Mouse (Mus musculus) olfactory bulb, adult 2 months (tissue): ENCODE results near the gene Arhgap30. TPM values are rescaled to one million over a fixed set of nuclear protein-coding genes. Genes with fewer than 3 reads are reported as not detected.

ENCODE experiments used
- H3K27ac ChIP-seq: fragments of 200-500 bp; 2 replicates; pipeline ENCODE4 v1.5.1; 2012; ENCODE audit warnings: low read depth, low read length; ENCODE audit not compliant: insufficient read depth
- H3K4me1 ChIP-seq: fragments of 200-500 bp; 2 replicates; pipeline ENCODE4 v1.6.1; 2012; ENCODE audit warnings: low read length; ENCODE audit not compliant: control insufficient read depth, insufficient read depth
- H3K4me3 ChIP-seq: fragments of 200-500 bp; 2 replicates; pipeline ENCODE4 v1.5.1; 2012; ENCODE audit warnings: mild to moderate bottlenecking, low read depth, low read length, moderate library complexity; ENCODE audit not compliant: insufficient read depth
- CTCF ChIP-seq: fragments of 200-500 bp; IDR thresholded peaks from 2 replicates; pipeline ENCODE4 v1.5.1; 2012; ENCODE audit warnings: low read depth, mild to moderate bottlenecking, low read length, moderate library complexity; ENCODE audit not compliant: insufficient read depth
- POLR2A ChIP-seq: fragments of 200-500 bp; IDR thresholded peaks from 2 replicates; pipeline ENCODE4 v1.6.1; 2012; ENCODE audit warnings: mild to moderate bottlenecking, low read depth, low read length, moderate library complexity; ENCODE audit not compliant: insufficient read depth
- WGBS: fragments of 180-500 bp; shearing (Covaris S2); methylation state at CpG from one replicate; pipeline ENCODE4 v1.1.7; 2018; 5-methylcytosine and 5-hydroxymethylcytosine counted together
- polyA plus RNA-seq: library from polyadenylated mRNA; stranded (reverse); fragments of >200 nt; gene quantifications from 2 replicates; pipeline ENCODE4 v1.2.4, GENCODE M21; 2012; ENCODE audit warnings: low replicate concordance; ENCODE audit not compliant: missing spikeins, insufficient read depth, insufficient read length

Arhgap30 gene
- polyA plus RNA-seq: 90.1 and 98.6 TPM in 2 replicates

- H3K4me1 ChIP-seq: no peaks in the 10 kb centered on the region
- no peak within 1 kb of the TSS for H3K27ac ChIP-seq
- peak within 1 kb of the TSS; percentile 7; the same call in 1 of the 2 replicates for H3K4me3 ChIP-seq
- 85% methylated on average over 15 of the region's 15 CpGs for WGBS
- TF ChIP-seq CTCF (no peak), POLR2A (no peak)
Observed at GRCm38 (mm10) chr1:171388376-171389102, at the start of gene Arhgap30. Gene Arhgap30, plus strand, starts transcription at chr1:171388954.

- TF ChIP-seq POLR2A (no peak), CTCF (no peak)
- Histone ChIP-seq H3K4me1 (peaks cover 7% of the 10 kb centered on the region), H3K4me3 (no peak overlapping the region), H3K27ac (no peak overlapping the region)
- WGBS: 92% methylated on average over 16 of the region's 16 CpGs
Observed at GRCm38 (mm10) chr1:171342262-171343207, 46.2 kb upstream of the Arhgap30 start.

- Histone ChIP-seq H3K27ac (no peak overlapping the region), H3K4me1 (peaks cover 10% of the 10 kb centered on the region), H3K4me3 (no peak overlapping the region)
- no peak for TF ChIP-seq CTCF
- TF ChIP-seq POLR2A: no peak
- WGBS: 69% methylated on average over 9 of the region's 9 CpGs
Observed at GRCm38 (mm10) chr1:171343922-171344677, 44.7 kb upstream of the Arhgap30 start.

GRCm38 (mm10) chr1:171344715-171345114 is 44.0 kb upstream of the Arhgap30 start:
- H3K4me1 ChIP-seq: peaks cover 10% of the 10 kb centered on the region
- H3K4me3 ChIP-seq: peak overlapping the region; percentile 72; the same call in 1 of the 2 replicates
- TF ChIP-seq CTCF: no peak
- no peak for TF ChIP-seq POLR2A
- no peak overlapping the region for H3K27ac ChIP-seq
- WGBS: 71% methylated on average over 9 of the region's 9 CpGs

GRCm38 (mm10) chr1:171345225-171346094 is 43.3 kb upstream of the Arhgap30 start, which contains the start of the genes Nit1 and Pfdn2:
Gene Nit1, minus strand, starts transcription at chr1:171345646.
Gene Pfdn2, plus strand, starts transcription at chr1:171345670.
- H3K4me1 ChIP-seq: peaks cover 10% of the 10 kb centered on the region
- WGBS: under 1% methylated on average over 53 of the region's 53 CpGs
- peak; percentile 87 for TF ChIP-seq POLR2A
- TF ChIP-seq CTCF: no peak

GRCm38 (mm10) chr1:171346095-171346450 is 42.7 kb upstream of the Arhgap30 start:
- Histone ChIP-seq H3K27ac (no peak overlapping the region), H3K4me3 (peak overlapping the region; percentile 72), H3K4me1 (peaks cover 10% of the 10 kb centered on the region)
- WGBS: 2% methylated on average over 14 of the region's 14 CpGs
- TF ChIP-seq CTCF (no peak), POLR2A (no peak)

More at GRCm38 (mm10) chr1:171345225-171346094, 43.3 kb upstream of the Arhgap30 start, which contains the start of the genes Nit1 and Pfdn2:
- H3K27ac ChIP-seq: no peak within 1 kb of the TSS
- H3K4me3 ChIP-seq: peak within 1 kb of the TSS; percentile 72

- H3K27ac ChIP-seq: no peak overlapping the region
- TF ChIP-seq CTCF (no peak), POLR2A (no peak)
- 66% methylated on average over 3 of the region's 3 CpGs for WGBS
- H3K4me3 ChIP-seq: no peak overlapping the region
- peaks cover 10% of the 10 kb centered on the region for H3K4me1 ChIP-seq
Observed at GRCm38 (mm10) chr1:171348665-171349064, 40.1 kb upstream of the Arhgap30 start.

GRCm38 (mm10) chr1:171349210-171349609 is 39.5 kb upstream of the Arhgap30 start:
- Histone ChIP-seq H3K27ac (no peak overlapping the region), H3K4me3 (no peak overlapping the region), H3K4me1 (peaks cover 7% of the 10 kb centered on the region)
- 86% methylated on average over 2 of the region's 2 CpGs for WGBS
- TF ChIP-seq POLR2A: no peak
- TF ChIP-seq CTCF: no peak
